Mouse (Mus musculus): ENCODE measurements around the gene Lingo2. TPM values are rescaled to one million over a fixed set of nuclear protein-coding genes. Genes with fewer than 3 reads are reported as not detected.

Lingo2 gene
- polyA plus RNA-seq, 1 experiment from 2014 or later, result 0.61 TPM

DNA sequence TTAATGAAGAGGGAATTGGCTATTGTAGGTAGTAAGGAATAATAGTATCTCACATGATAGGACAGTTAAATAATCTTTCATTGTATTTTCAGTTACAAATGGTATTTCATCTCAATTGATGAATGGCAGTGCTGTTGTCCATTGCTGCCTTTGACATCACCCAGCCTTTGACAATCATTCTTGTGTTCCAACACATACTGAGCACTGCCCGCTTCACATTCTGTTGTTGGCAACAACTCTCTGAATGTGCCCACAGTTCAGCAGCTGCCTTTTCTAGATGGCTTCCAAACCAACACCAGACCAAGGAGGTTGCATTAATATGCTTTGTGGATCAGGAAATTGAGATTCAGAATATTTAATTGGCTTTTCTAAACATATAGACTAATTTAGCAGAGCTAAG, 1130.8 kb downstream of the Lingo2 start:
- no peak for ATAC-seq (ENCODE audit: insufficient number of reproducible peaks, low FRiP score, low TSS enrichment, low read depth)

DNA sequence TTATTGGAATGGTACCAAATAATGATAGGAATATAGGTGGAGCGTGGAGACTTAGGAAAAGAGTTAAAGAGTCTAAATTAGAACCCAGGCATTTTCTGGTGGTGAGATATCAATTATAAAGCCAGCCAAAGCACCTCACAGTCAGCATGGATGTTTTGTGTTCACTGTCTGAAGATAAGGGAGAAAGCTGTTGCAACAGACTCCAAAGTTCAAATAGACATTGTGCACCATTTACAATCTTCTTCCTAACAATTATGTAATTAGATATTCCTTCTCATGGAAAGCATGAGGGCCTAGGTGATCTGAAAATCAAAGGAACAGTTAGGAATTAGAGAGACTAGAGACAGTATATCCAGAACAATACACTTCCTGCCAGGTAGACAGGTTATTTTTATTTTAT, 1136.8 kb downstream of the Lingo2 start:
- no peaks in the 10 kb centered on the region for H3K9me3 ChIP-seq (ENCODE audit: control insufficient read depth, low read length)
- H3K27ac ChIP-seq (replicated peaks; ENCODE audit: low read depth, low read length), result no peak overlapping the region
- H3K4me1 ChIP-seq (ENCODE audit: control insufficient read depth, insufficient read depth, low read length), result no peaks in the 10 kb centered on the region
- WGBS, result 90% methylated on average over 1 of the region's 1 CpGs
- DNase-seq (ENCODE audit: low spot score), result no peak
- H3K27me3 ChIP-seq (ENCODE audit: control insufficient read depth, insufficient read depth, low read length), result no peaks in the 10 kb centered on the region
- H3K36me3 ChIP-seq (ENCODE audit: control insufficient read depth, insufficient read depth, low read length), result no peaks in the 10 kb centered on the region
- H3K9ac ChIP-seq (ENCODE audit: low read length), result no peak overlapping the region
- no peak for ATAC-seq (ENCODE audit: insufficient number of reproducible peaks, low FRiP score, low TSS enrichment, low read depth)
- no peak overlapping the region for H3K4me2 ChIP-seq (ENCODE audit: low read depth, severe bottlenecking)
- no peak overlapping the region for H3K4me3 ChIP-seq (ENCODE audit: low read depth, low read length)

More for the DNA sequence above, 1130.8 kb downstream of the Lingo2 start:
- Histone ChIP-seq H3K27me3 (ENCODE audit: control insufficient read depth, insufficient read depth, low read length) (no peaks in the 10 kb centered on the region), H3K4me3 (ENCODE audit: low read depth, low read length) (no peak overlapping the region), H3K9ac (ENCODE audit: low read length) (no peak overlapping the region), H3K4me2 (ENCODE audit: low read depth, severe bottlenecking) (no peak overlapping the region), H3K27ac (replicated peaks; ENCODE audit: low read depth, low read length) (no peak overlapping the region), H3K36me3 (ENCODE audit: control insufficient read depth, insufficient read depth, low read length) (no peaks in the 10 kb centered on the region), H3K9me3 (ENCODE audit: control insufficient read depth, low read length) (no peaks in the 10 kb centered on the region), H3K4me1 (ENCODE audit: control insufficient read depth, insufficient read depth, low read length) (no peaks in the 10 kb centered on the region)
- DNase-seq (ENCODE audit: low spot score), result no peak
- WGBS, result 93% methylated on average over 1 of the region's 1 CpGs

DNA sequence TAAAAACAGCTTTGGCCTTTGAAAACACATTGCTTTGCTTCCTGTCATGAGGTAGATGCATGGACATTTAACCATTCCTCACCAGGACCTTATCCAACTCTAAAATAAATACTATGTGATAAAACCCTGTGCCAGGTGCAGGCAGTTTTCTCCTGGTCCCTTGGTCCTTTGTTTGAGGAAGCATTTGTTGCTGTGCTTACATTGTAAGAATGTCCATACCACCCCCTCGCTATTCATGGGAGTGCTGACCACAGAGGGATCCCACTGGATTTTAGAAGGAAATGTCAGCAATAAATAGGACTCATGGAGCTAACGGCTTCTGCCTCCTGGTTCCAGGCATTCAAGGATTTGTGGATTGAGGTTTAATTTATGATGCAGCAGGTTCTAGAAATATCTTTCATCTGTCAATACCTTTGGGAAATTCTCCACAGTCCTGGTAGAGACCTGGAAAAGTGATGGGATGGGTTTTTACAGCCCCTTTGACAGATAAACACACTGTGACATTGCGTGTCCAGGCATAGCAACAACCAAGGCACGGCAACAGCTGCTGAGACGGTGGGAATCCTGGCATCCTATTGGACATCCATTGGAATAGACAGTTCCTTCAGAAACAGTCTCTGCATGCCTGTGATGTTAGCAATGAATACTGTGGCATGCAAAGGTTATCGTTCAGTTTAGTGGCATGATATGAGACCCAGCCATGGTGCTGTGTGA, 1143.9 kb downstream of the Lingo2 start:
- Histone ChIP-seq H3K4me3 (ENCODE audit: low read depth, low read length) (no peak overlapping the region), H3K27ac (replicated peaks; ENCODE audit: low read depth, low read length) (no peak overlapping the region), H3K36me3 (ENCODE audit: control insufficient read depth, insufficient read depth, low read length) (no peaks in the 10 kb centered on the region), H3K27me3 (ENCODE audit: control insufficient read depth, insufficient read depth, low read length) (no peaks in the 10 kb centered on the region), H3K9ac (ENCODE audit: low read length) (no peak overlapping the region), H3K4me1 (ENCODE audit: control insufficient read depth, insufficient read depth, low read length) (no peaks in the 10 kb centered on the region), H3K4me2 (ENCODE audit: low read depth, severe bottlenecking) (no peak overlapping the region), H3K9me3 (ENCODE audit: control insufficient read depth, low read length) (no peaks in the 10 kb centered on the region)
- DNase-seq (ENCODE audit: low spot score) (no peak), ATAC-seq (ENCODE audit: insufficient number of reproducible peaks, low FRiP score, low TSS enrichment, low read depth) (no peak)
- 79% methylated on average over 6 of the region's 6 CpGs for WGBS

DNA sequence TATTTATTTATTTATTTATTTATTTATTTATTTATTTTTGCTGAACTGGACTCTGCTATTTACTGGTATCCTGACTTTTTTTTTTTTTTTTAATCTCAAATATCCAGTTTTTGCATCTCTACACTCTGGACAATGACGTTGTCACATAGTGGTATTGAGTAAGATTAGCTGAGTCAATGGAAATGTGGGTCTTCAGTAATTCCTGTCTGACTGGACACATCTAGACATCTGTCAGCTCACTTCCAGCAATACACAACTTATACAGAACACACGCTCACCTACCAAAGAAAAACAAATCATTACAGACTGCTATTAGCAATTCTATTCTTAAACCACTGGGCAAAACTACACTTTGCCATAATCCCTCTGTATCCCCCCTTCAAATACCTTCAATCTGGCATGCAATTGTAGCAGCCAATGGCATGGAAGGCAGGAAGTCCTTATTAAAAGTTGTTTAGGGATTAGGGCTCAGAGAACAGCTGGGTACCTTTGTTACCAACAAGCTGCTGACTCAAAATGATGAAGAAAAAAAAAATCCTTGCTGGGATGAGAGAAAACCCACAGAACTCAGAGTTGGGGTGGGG, 1144.6 kb downstream of the Lingo2 start:
- no peak overlapping the region for H3K4me3 ChIP-seq (ENCODE audit: low read depth, low read length)
- H3K27ac ChIP-seq (replicated peaks; ENCODE audit: low read depth, low read length), result no peak overlapping the region
- ATAC-seq (ENCODE audit: insufficient number of reproducible peaks, low FRiP score, low TSS enrichment, low read depth) (no peak), DNase-seq (ENCODE audit: low spot score) (no peak)
- H3K27me3 ChIP-seq (ENCODE audit: control insufficient read depth, insufficient read depth, low read length), result no peaks in the 10 kb centered on the region
- H3K4me1 ChIP-seq (ENCODE audit: control insufficient read depth, insufficient read depth, low read length), result no peaks in the 10 kb centered on the region
- H3K36me3 ChIP-seq (ENCODE audit: control insufficient read depth, insufficient read depth, low read length), result no peaks in the 10 kb centered on the region
- WGBS, result 79% methylated on average over 2 of the region's 2 CpGs
- H3K9me3 ChIP-seq (ENCODE audit: control insufficient read depth, low read length), result no peaks in the 10 kb centered on the region
- no peak overlapping the region for H3K9ac ChIP-seq (ENCODE audit: low read length)
- H3K4me2 ChIP-seq (ENCODE audit: low read depth, severe bottlenecking), result no peak overlapping the region

DNA sequence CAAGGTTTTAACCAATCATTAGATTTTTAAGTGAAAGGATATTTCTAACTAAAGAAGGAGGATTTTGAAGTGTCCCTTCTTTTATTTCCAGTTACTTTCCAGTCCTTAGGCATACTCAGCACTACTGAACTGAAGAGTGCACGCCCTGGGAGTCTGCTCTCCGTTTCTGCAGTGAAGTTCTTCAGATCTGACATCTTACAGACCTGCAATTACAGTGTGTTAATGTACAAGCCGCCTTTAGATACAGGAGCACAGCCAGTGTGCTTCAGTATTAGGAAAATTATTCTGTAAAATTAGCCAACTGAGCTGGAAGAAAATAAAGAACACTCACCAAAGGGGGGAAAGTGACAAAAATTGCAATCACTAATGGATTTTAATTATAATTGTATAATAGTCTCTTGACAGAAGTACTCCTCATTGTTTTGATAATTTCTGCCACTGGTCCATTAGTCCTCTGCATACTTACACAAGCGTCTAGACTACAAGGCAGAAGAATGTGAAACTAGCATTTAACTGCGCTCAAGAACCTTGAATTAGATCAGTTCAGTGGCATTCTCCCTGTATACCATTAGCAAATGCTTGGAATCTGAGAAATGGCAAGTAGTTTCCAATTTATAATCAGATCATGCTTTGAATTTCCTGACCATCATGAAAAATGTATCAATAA, 1167.2 kb downstream of the Lingo2 start:
- H3K4me3 ChIP-seq (ENCODE audit: low read depth, low read length), result no peak overlapping the region
- DNase-seq (ENCODE audit: low spot score), result no peak
- WGBS, result 81% methylated on average over 5 of the region's 5 CpGs
- no peak overlapping the region for H3K4me2 ChIP-seq (ENCODE audit: low read depth, severe bottlenecking)
- no peaks in the 10 kb centered on the region for H3K27me3 ChIP-seq (ENCODE audit: control insufficient read depth, insufficient read depth, low read length)
- H3K27ac ChIP-seq (replicated peaks; ENCODE audit: low read depth, low read length), result no peak overlapping the region
- no peaks in the 10 kb centered on the region for H3K36me3 ChIP-seq (ENCODE audit: control insufficient read depth, insufficient read depth, low read length)
- no peak overlapping the region for H3K9ac ChIP-seq (ENCODE audit: low read length)
- H3K4me1 ChIP-seq (ENCODE audit: control insufficient read depth, insufficient read depth, low read length), result no peaks in the 10 kb centered on the region
- no peak for ATAC-seq (ENCODE audit: insufficient number of reproducible peaks, low FRiP score, low TSS enrichment, low read depth)
- no peaks in the 10 kb centered on the region for H3K9me3 ChIP-seq (ENCODE audit: control insufficient read depth, low read length)

DNA sequence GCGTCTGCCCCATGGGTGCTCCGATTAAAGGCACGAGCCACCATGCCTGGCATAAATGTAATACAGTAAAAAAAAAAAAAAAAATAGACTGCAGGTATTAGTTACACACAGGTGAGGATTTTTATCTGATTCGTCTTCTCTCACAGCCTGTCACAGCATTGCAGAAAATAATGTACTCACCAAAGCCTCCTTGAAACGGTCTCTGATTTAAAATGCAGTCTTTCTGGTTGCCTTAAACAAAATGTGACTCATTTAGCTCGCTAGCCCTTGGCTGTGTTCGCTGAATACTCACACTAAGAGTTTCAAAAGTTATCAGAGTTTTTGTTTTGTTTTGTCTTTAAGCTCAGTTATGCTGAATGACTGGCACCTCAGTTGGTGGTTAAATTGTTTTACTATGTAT, 1180.7 kb downstream of the Lingo2 start:
- H3K4me3 ChIP-seq (ENCODE audit: low read depth, low read length), result no peak overlapping the region
- H3K4me1 ChIP-seq (ENCODE audit: control insufficient read depth, insufficient read depth, low read length), result no peaks in the 10 kb centered on the region
- no peaks in the 10 kb centered on the region for H3K36me3 ChIP-seq (ENCODE audit: control insufficient read depth, insufficient read depth, low read length)
- H3K27me3 ChIP-seq (ENCODE audit: control insufficient read depth, insufficient read depth, low read length), result no peaks in the 10 kb centered on the region
- ATAC-seq (ENCODE audit: insufficient number of reproducible peaks, low FRiP score, low TSS enrichment, low read depth) (no peak), DNase-seq (ENCODE audit: low spot score) (no peak)
- 81% methylated on average over 7 of the region's 7 CpGs for WGBS
- H3K4me2 ChIP-seq (ENCODE audit: low read depth, severe bottlenecking), result no peak overlapping the region
- no peak overlapping the region for H3K9ac ChIP-seq (ENCODE audit: low read length)
- H3K9me3 ChIP-seq (ENCODE audit: control insufficient read depth, low read length), result no peaks in the 10 kb centered on the region
- no peak overlapping the region for H3K27ac ChIP-seq (replicated peaks; ENCODE audit: low read depth, low read length)

DNA sequence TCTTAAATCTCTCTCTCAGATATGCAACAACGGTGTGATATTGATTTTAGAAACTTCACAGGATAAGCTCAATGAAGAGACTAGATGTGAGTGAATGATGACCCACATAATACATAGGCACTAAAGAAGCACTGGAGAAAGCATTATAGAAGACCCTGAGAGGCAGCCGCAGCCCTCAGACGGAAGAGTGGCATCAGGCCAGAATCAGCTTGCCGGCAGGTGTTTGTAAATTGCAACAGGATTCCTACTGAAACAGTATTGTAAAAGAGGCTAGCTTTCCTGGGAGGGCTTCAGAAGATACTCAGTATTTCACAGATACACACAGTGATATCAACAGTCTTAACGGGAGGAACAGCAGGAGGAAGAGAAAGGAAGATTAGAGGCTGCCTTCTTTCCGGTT, 1184.6 kb downstream of the Lingo2 start:
- DNase-seq (ENCODE audit: low spot score) (no peak), ATAC-seq (ENCODE audit: insufficient number of reproducible peaks, low FRiP score, low TSS enrichment, low read depth) (no peak)
- no peak overlapping the region for H3K4me2 ChIP-seq (ENCODE audit: low read depth, severe bottlenecking)
- H3K4me3 ChIP-seq (ENCODE audit: low read depth, low read length), result no peak overlapping the region
- 89% methylated on average over 6 of the region's 6 CpGs for WGBS
- H3K9me3 ChIP-seq (ENCODE audit: control insufficient read depth, low read length), result no peaks in the 10 kb centered on the region
- no peaks in the 10 kb centered on the region for H3K27me3 ChIP-seq (ENCODE audit: control insufficient read depth, insufficient read depth, low read length)
- H3K4me1 ChIP-seq (ENCODE audit: control insufficient read depth, insufficient read depth, low read length), result no peaks in the 10 kb centered on the region
- H3K27ac ChIP-seq (replicated peaks; ENCODE audit: low read depth, low read length), result no peak overlapping the region
- H3K9ac ChIP-seq (ENCODE audit: low read length), result no peak overlapping the region
- no peaks in the 10 kb centered on the region for H3K36me3 ChIP-seq (ENCODE audit: control insufficient read depth, insufficient read depth, low read length)

DNA sequence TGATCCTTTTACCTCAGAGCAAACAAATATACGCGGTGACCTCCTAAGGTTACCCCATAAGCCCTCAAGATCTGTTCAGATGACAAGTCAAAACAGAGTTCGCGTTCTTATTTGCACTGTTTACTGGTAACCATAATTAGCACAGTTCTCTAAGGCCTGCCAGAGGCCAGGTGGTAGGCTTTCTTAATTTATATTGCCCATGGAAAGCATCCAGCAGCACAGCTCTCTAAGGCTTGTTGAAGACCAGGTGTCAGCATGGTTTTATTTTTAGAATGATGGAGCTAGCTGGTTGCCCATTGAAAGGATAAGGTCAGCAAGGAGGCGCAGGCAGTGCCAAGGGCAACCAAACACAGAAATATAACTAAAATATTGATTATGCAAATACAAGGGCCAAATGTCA, 1190.4 kb downstream of the Lingo2 start:
- H3K4me3 ChIP-seq (ENCODE audit: low read depth, low read length), result no peak overlapping the region
- 64% methylated on average over 5 of the region's 5 CpGs for WGBS
- no peak for DNase-seq (ENCODE audit: low spot score)

More for the DNA sequence above, 1190.4 kb downstream of the Lingo2 start:
- Histone ChIP-seq H3K4me1 (ENCODE audit: control insufficient read depth, insufficient read depth, low read length) (no peaks in the 10 kb centered on the region), H3K36me3 (ENCODE audit: control insufficient read depth, insufficient read depth, low read length) (no peaks in the 10 kb centered on the region), H3K4me2 (ENCODE audit: low read depth, severe bottlenecking) (no peak overlapping the region), H3K27me3 (ENCODE audit: control insufficient read depth, insufficient read depth, low read length) (no peaks in the 10 kb centered on the region), H3K9me3 (ENCODE audit: control insufficient read depth, low read length) (no peaks in the 10 kb centered on the region), H3K27ac (replicated peaks; ENCODE audit: low read depth, low read length) (no peak overlapping the region), H3K9ac (ENCODE audit: low read length) (no peak overlapping the region)
- no peak for ATAC-seq (ENCODE audit: insufficient number of reproducible peaks, low FRiP score, low TSS enrichment, low read depth)

All from limb, embryonic 11.5 days (tissue).